Mouse (Mus musculus) hindbrain, embryonic 14.5 days (tissue): ENCODE measurements around the gene Alk. TPM values are rescaled to one million over a fixed set of nuclear protein-coding genes. Genes with fewer than 3 reads are reported as not detected.

Experiments used
- ATAC-seq: fragments of 200-750 bp; cut with Nextera tagmentation; 2 replicates; pipeline ENCODE4 v1.8.0; 2017; ENCODE audit warnings: moderate number of reproducible peaks, mild to moderate bottlenecking, moderate TSS enrichment, moderate library complexity; ENCODE audit not compliant: low FRiP score
- DNase-seq: peaks from one replicate; pipeline ENCODE4 v3.0.0-alpha.2; 2015; ENCODE audit warnings: low spot score
- H3K27ac ChIP-seq: fragments of 300-500 bp; sonication (generic); 2 replicates; pipeline ENCODE4 v1.5.1; 2014; ENCODE audit warnings: mild to moderate bottlenecking, moderate library complexity
- H3K27me3 ChIP-seq: fragments of 300-500 bp; sonication (generic); 2 replicates; pipeline ENCODE4 v1.6.1; 2014; ENCODE audit warnings: mild to moderate bottlenecking, low read length, mixed read lengths; ENCODE audit not compliant: control insufficient read depth, insufficient read depth
- H3K36me3 ChIP-seq: fragments of 300-500 bp; sonication (generic); replicated peaks from 2 replicates; pipeline ENCODE4 v1.6.1; 2014; ENCODE audit not compliant: control insufficient read depth, insufficient read depth
- H3K4me1 ChIP-seq: fragments of 300-500 bp; sonication (generic); replicated peaks from 2 replicates; pipeline ENCODE4 v1.6.1; 2014; ENCODE audit warnings: antibody characterized with exemption, low read length, mixed read lengths; ENCODE audit not compliant: control insufficient read depth, insufficient read depth
- H3K4me2 ChIP-seq: fragments of 300-500 bp; sonication (generic); replicated peaks from 2 replicates; pipeline ENCODE4 v1.6.1; 2014; ENCODE audit warnings: mild to moderate bottlenecking, moderate library complexity
- H3K4me3 ChIP-seq: fragments of 300-500 bp; sonication (generic); replicated peaks from 2 replicates; pipeline ENCODE4 v1.5.1; 2014; ENCODE audit warnings: mild to moderate bottlenecking, low read length
- H3K9ac ChIP-seq: fragments of 300-500 bp; sonication (generic); 2 replicates; pipeline ENCODE4 v1.6.1; 2014
- H3K9me3 ChIP-seq: fragments of 300-500 bp; sonication (generic); 2 replicates; pipeline ENCODE4 v1.6.1; 2016; ENCODE audit warnings: low read length; ENCODE audit not compliant: control insufficient read depth
- WGBS: fragments of 180-500 bp; shearing (Covaris S2); extraction: QIAGEN DNeasy Blood & Tissue Kit; methylation state at CpG from one replicate; pipeline ENCODE4 v1.1.7; 2014; 5-methylcytosine and 5-hydroxymethylcytosine counted together
- polyA plus RNA-seq: library from polyadenylated mRNA; unstranded; fragments of >200 nt; fragmentation: Nextera tagmentation; extraction: Ambion mirVana; gene quantifications from 2 replicates; pipeline ENCODE4 v1.2.1, GENCODE M21; 2014

The Alk gene
- polyA plus RNA-seq, 1 experiment from 2014 or later: 3.2 TPM

GRCm38 (mm10) chr17:71914941-71915340 is 689.5 kb downstream of the Alk start:
- WGBS: 87% methylated on average over 5 of the region's 5 CpGs

GRCm38 (mm10) chr17:71914541-71914940 is 689.9 kb downstream of the Alk start:
- Histone ChIP-seq H3K27ac (no peak overlapping the region), H3K9me3 (no peaks in the 10 kb centered on the region), H3K36me3 (no peaks in the 10 kb centered on the region), H3K4me3 (no peak overlapping the region), H3K4me1 (no peaks in the 10 kb centered on the region), H3K27me3 (no peaks in the 10 kb centered on the region), H3K4me2 (no peak overlapping the region), H3K9ac (no peak overlapping the region)
- DNase-seq (no peak), ATAC-seq (no peak)
- 81% methylated on average over 3 of the region's 3 CpGs for WGBS

More at GRCm38 (mm10) chr17:71914941-71915340, 689.5 kb downstream of the Alk start:
- Histone ChIP-seq H3K27ac (no peak overlapping the region), H3K4me1 (no peaks in the 10 kb centered on the region), H3K9me3 (no peaks in the 10 kb centered on the region), H3K4me3 (no peak overlapping the region), H3K36me3 (no peaks in the 10 kb centered on the region), H3K27me3 (no peaks in the 10 kb centered on the region), H3K4me2 (no peak overlapping the region), H3K9ac (no peak overlapping the region)
- DNase-seq: no peak
- ATAC-seq: no peak

GRCm38 (mm10) chr17:71913188-71913587 is 691.2 kb downstream of the Alk start:
- Histone ChIP-seq H3K4me3 (no peak overlapping the region), H3K4me2 (no peak overlapping the region), H3K27me3 (no peaks in the 10 kb centered on the region), H3K9ac (no peak overlapping the region), H3K36me3 (no peaks in the 10 kb centered on the region), H3K9me3 (no peaks in the 10 kb centered on the region), H3K27ac (no peak overlapping the region), H3K4me1 (no peaks in the 10 kb centered on the region)
- WGBS: 80% methylated on average over 3 of the region's 3 CpGs
- DNase-seq (no peak), ATAC-seq (no peak)

- Histone ChIP-seq H3K27ac (no peak overlapping the region), H3K4me3 (no peak overlapping the region), H3K9me3 (no peaks in the 10 kb centered on the region), H3K4me1 (no peaks in the 10 kb centered on the region), H3K4me2 (no peak overlapping the region), H3K36me3 (no peaks in the 10 kb centered on the region), H3K9ac (no peak overlapping the region), H3K27me3 (no peaks in the 10 kb centered on the region)
- DNase-seq (no peak), ATAC-seq (no peak)
- 55% methylated on average over 3 of the region's 3 CpGs for WGBS
Observed at GRCm38 (mm10) chr17:71909107-71909506, 695.3 kb downstream of the Alk start.

- H3K4me1 ChIP-seq: no peaks in the 10 kb centered on the region
- H3K4me2 ChIP-seq: no peak overlapping the region
- no peak overlapping the region for H3K9ac ChIP-seq
- H3K27me3 ChIP-seq: no peaks in the 10 kb centered on the region
- H3K27ac ChIP-seq: no peak overlapping the region
- DNase-seq (no peak), ATAC-seq (0 out of 2 replicates have a peak, but pooled peaks have one; percentile 46)
- WGBS: 66% methylated on average over 6 of the region's 6 CpGs
- H3K9me3 ChIP-seq: peaks cover 6% of the 10 kb centered on the region
- H3K4me3 ChIP-seq: no peak overlapping the region
- H3K36me3 ChIP-seq: no peaks in the 10 kb centered on the region
Observed at GRCm38 (mm10) chr17:71881369-71881768, 723.1 kb downstream of the Alk start.

- ATAC-seq (no peak), DNase-seq (no peak)
- no peaks in the 10 kb centered on the region for H3K36me3 ChIP-seq
- H3K4me2 ChIP-seq: no peak overlapping the region
- no peaks in the 10 kb centered on the region for H3K27me3 ChIP-seq
- no peak overlapping the region for H3K9ac ChIP-seq
- 71% methylated on average over 7 of the region's 7 CpGs for WGBS
- no peaks in the 10 kb centered on the region for H3K9me3 ChIP-seq
- H3K27ac ChIP-seq: no peak overlapping the region
- H3K4me3 ChIP-seq: no peak overlapping the region
- H3K4me1 ChIP-seq: no peaks in the 10 kb centered on the region
Observed at GRCm38 (mm10) chr17:71875492-71875891, 728.9 kb downstream of the Alk start.

GRCm38 (mm10) chr17:71874795-71875194 is 729.6 kb downstream of the Alk start:
- WGBS: 93% methylated on average over 9 of the region's 9 CpGs
- no peaks in the 10 kb centered on the region for H3K4me1 ChIP-seq
- no peak overlapping the region for H3K27ac ChIP-seq
- H3K9me3 ChIP-seq: no peaks in the 10 kb centered on the region
- H3K27me3 ChIP-seq: no peaks in the 10 kb centered on the region
- no peak overlapping the region for H3K9ac ChIP-seq
- no peaks in the 10 kb centered on the region for H3K36me3 ChIP-seq
- no peak overlapping the region for H3K4me3 ChIP-seq
- DNase-seq (no peak), ATAC-seq (no peak)
- H3K4me2 ChIP-seq: no peak overlapping the region

GRCm38 (mm10) chr17:71874077-71874476 is 730.4 kb downstream of the Alk start:
- H3K9ac ChIP-seq: no peak overlapping the region
- H3K4me3 ChIP-seq: no peak overlapping the region
- H3K27me3 ChIP-seq: no peaks in the 10 kb centered on the region
- ATAC-seq (no peak), DNase-seq (peak; percentile 42)
- no peak overlapping the region for H3K4me2 ChIP-seq
- no peaks in the 10 kb centered on the region for H3K9me3 ChIP-seq
- peaks cover 5% of the 10 kb centered on the region for H3K4me1 ChIP-seq
- H3K27ac ChIP-seq: no peak overlapping the region
- WGBS: 39% methylated on average over 6 of the region's 6 CpGs
- H3K36me3 ChIP-seq: no peaks in the 10 kb centered on the region

- Histone ChIP-seq H3K4me1 (peaks cover 9% of the 10 kb centered on the region), H3K4me2 (no peak overlapping the region), H3K4me3 (no peak overlapping the region), H3K27me3 (no peaks in the 10 kb centered on the region), H3K9me3 (no peaks in the 10 kb centered on the region), H3K9ac (no peak overlapping the region), H3K36me3 (no peaks in the 10 kb centered on the region), H3K27ac (no peak overlapping the region)
- ATAC-seq (no peak), DNase-seq (no peak)
- WGBS: 66% methylated on average over 5 of the region's 5 CpGs
Observed at GRCm38 (mm10) chr17:71872976-71873375, 731.5 kb downstream of the Alk start.

GRCm38 (mm10) chr17:71871981-71872380 is 732.4 kb downstream of the Alk start:
- H3K9me3 ChIP-seq: no peaks in the 10 kb centered on the region
- H3K27ac ChIP-seq: no peak overlapping the region
- H3K9ac ChIP-seq: no peak overlapping the region
- no peaks in the 10 kb centered on the region for H3K27me3 ChIP-seq
- no peak for DNase-seq
- H3K4me1 ChIP-seq: peaks cover 9% of the 10 kb centered on the region
- no peak for ATAC-seq
- 87% methylated on average over 7 of the region's 7 CpGs for WGBS
- no peak overlapping the region for H3K4me2 ChIP-seq
- H3K4me3 ChIP-seq: no peak overlapping the region
- no peaks in the 10 kb centered on the region for H3K36me3 ChIP-seq
